Mouse (Mus musculus) thymus, adult 2 months (tissue): ENCODE measurements around the gene St8sia1. TPM values are rescaled to one million over a fixed set of nuclear protein-coding genes. Genes with fewer than 3 reads are reported as not detected.

ENCODE experiments used
- DNase-seq: peaks from one replicate; pipeline ENCODE4 v3.0.0; 2021
- H3K27ac ChIP-seq: fragments of 200-500 bp; 2 replicates; pipeline ENCODE4 v1.5.1; 2012; ENCODE audit warnings: low read length, control low read depth; ENCODE audit not compliant: control insufficient read depth, insufficient read depth
- H3K27me3 ChIP-seq: fragments of 200-500 bp; 2 replicates; pipeline ENCODE4 v1.6.1; 2012; ENCODE audit warnings: mild to moderate bottlenecking, low read length, moderate library complexity, mixed read lengths; ENCODE audit not compliant: control insufficient read depth, insufficient read depth
- H3K36me3 ChIP-seq: fragments of 200-500 bp; 2 replicates; pipeline ENCODE4 v1.6.1; 2012; ENCODE audit warnings: mild to moderate bottlenecking, low read length, moderate library complexity; ENCODE audit not compliant: control insufficient read depth, insufficient read depth
- H3K4me1 ChIP-seq: fragments of 200-500 bp; replicated peaks from 2 replicates; pipeline ENCODE4 v1.6.1; 2012; ENCODE audit warnings: low read length; ENCODE audit not compliant: control insufficient read depth, insufficient read depth
- H3K4me3 ChIP-seq: fragments of 200-500 bp; 2 replicates; pipeline ENCODE4 v1.5.1; 2012; ENCODE audit warnings: mild to moderate bottlenecking, low read length, control low read depth, moderate library complexity; ENCODE audit not compliant: control insufficient read depth, insufficient read depth
- CTCF ChIP-seq: fragments of 200-500 bp; IDR thresholded peaks from 2 replicates; pipeline ENCODE4 v1.5.1; 2012; ENCODE audit warnings: mild to moderate bottlenecking, control low read depth, low read length, moderate library complexity, borderline replicate concordance; ENCODE audit not compliant: control insufficient read depth, poor library complexity, insufficient read depth; ENCODE audit errors: extremely low read depth
- POLR2A ChIP-seq: fragments of 200-500 bp; IDR thresholded peaks from 2 replicates; pipeline ENCODE4 v1.6.1; 2012; ENCODE audit warnings: mild to moderate bottlenecking, low read length, control low read depth, moderate library complexity; ENCODE audit not compliant: control insufficient read depth, poor library complexity, insufficient read depth; ENCODE audit errors: extremely low read depth
- WGBS: fragments of 180-500 bp; shearing (Covaris S2); methylation state at CpG from one replicate; pipeline ENCODE4 v1.1.7; 2018; 5-methylcytosine and 5-hydroxymethylcytosine counted together
- polyA plus RNA-seq: library from polyadenylated mRNA; depleted of rRNA; stranded (reverse); fragments of >200 nt; gene quantifications from 2 replicates; pipeline ENCODE4 v1.2.3, GENCODE M21; 2012

Gene St8sia1
- polyA plus RNA-seq, 1 experiment, result 22.6 TPM

- H3K4me3 ChIP-seq, result no peak overlapping the region
- no peak for TF ChIP-seq CTCF
- TF ChIP-seq POLR2A, result no peak
- H3K27ac ChIP-seq, result no peak overlapping the region; the same call in 1 of the 2 replicates
- DNase-seq, result no peak
- H3K36me3 ChIP-seq, result 0 out of 2 replicates have a peak, but pooled peaks cover 3% of the 10 kb centered on the region
- H3K4me1 ChIP-seq, result peaks cover 40% of the 10 kb centered on the region
- 34% methylated on average over 15 of the region's 15 CpGs for WGBS
- no peaks in the 10 kb centered on the region for H3K27me3 ChIP-seq
Observed at GRCm38 (mm10) chr6:142878744-142879701, 85.2 kb downstream of the St8sia1 start.

- Histone ChIP-seq H3K4me1 (peaks cover 40% of the 10 kb centered on the region), H3K27ac (no peak overlapping the region)
- TF ChIP-seq CTCF (no peak), POLR2A (no peak)
Observed at GRCm38 (mm10) chr6:142877221-142877620, 87.0 kb downstream of the St8sia1 start.

GRCm38 (mm10) chr6:142876279-142876899, 87.9 kb downstream of the St8sia1 start:
- TF ChIP-seq POLR2A (no peak), CTCF (no peak)
- H3K36me3 ChIP-seq, result 0 out of 2 replicates have a peak, but pooled peaks cover 3% of the 10 kb centered on the region
- H3K4me3 ChIP-seq, result no peak overlapping the region
- DNase-seq, result no peak
- H3K27me3 ChIP-seq, result no peaks in the 10 kb centered on the region
- H3K4me1 ChIP-seq, result peaks cover 33% of the 10 kb centered on the region
- H3K27ac ChIP-seq, result no peak overlapping the region
- 90% methylated on average over 8 of the region's 8 CpGs for WGBS

More at GRCm38 (mm10) chr6:142877221-142877620, 87.0 kb downstream of the St8sia1 start:
- Histone ChIP-seq H3K36me3 (0 out of 2 replicates have a peak, but pooled peaks cover 3% of the 10 kb centered on the region), H3K4me3 (no peak overlapping the region), H3K27me3 (no peaks in the 10 kb centered on the region)
- 60% methylated on average over 6 of the region's 6 CpGs for WGBS
- DNase-seq, result peak; percentile 30

GRCm38 (mm10) chr6:142873795-142874563, 90.3 kb downstream of the St8sia1 start:
- Histone ChIP-seq H3K27ac (no peak overlapping the region), H3K4me1 (peaks cover 20% of the 10 kb centered on the region), H3K27me3 (no peaks in the 10 kb centered on the region), H3K36me3 (0 out of 2 replicates have a peak, but pooled peaks cover 3% of the 10 kb centered on the region), H3K4me3 (no peak overlapping the region)
- WGBS, result 97% methylated on average over 11 of the region's 11 CpGs
- DNase-seq, result no peak
- TF ChIP-seq POLR2A (no peak), CTCF (no peak)

- Histone ChIP-seq H3K27ac (no peak overlapping the region), H3K36me3 (0 out of 2 replicates have a peak, but pooled peaks cover 5% of the 10 kb centered on the region), H3K27me3 (no peaks in the 10 kb centered on the region), H3K4me3 (no peak overlapping the region), H3K4me1 (peaks cover 25% of the 10 kb centered on the region)
- no peak for DNase-seq
- 37% methylated on average over 7 of the region's 7 CpGs for WGBS
- no peak for TF ChIP-seq POLR2A
Observed at GRCm38 (mm10) chr6:142869715-142870422, 94.4 kb downstream of the St8sia1 start.

- peaks cover 25% of the 10 kb centered on the region for H3K4me1 ChIP-seq
- WGBS, result 8% methylated on average over 9 of the region's 9 CpGs
- H3K27ac ChIP-seq, result no peak overlapping the region
- TF ChIP-seq CTCF, result no peak
- no peak for TF ChIP-seq POLR2A
- H3K4me3 ChIP-seq, result no peak overlapping the region
- DNase-seq, result no peak
- H3K27me3 ChIP-seq, result no peaks in the 10 kb centered on the region
- H3K36me3 ChIP-seq, result 0 out of 2 replicates have a peak, but pooled peaks cover 5% of the 10 kb centered on the region
Observed at GRCm38 (mm10) chr6:142867471-142868055, 96.7 kb downstream of the St8sia1 start.
